Mouse (Mus musculus): ENCODE measurements around the gene Dhx30. TPM values are rescaled to one million over a fixed set of nuclear protein-coding genes. Genes with fewer than 3 reads are reported as not detected.

The Dhx30 gene
- polyA plus RNA-seq, 2 experiments = 24.9 to 27.4 TPM

- no peak for ATAC-seq (ENCODE audit: insufficient read depth)
- 73% methylated on average over 2 of the region's 2 CpGs for WGBS (ENCODE audit: insufficient replicate concordance)
- Histone ChIP-seq H3K4me1 (replicated peaks; ENCODE audit: control insufficient read depth in 2 of 2, insufficient read depth in 2 of 2, low read length in 1 of 2) (no peaks in the 10 kb centered on the region), H3K27ac (no peak overlapping the region), H3K4me2 (ENCODE audit: low read depth) (no peak overlapping the region), H3K27me3 (ENCODE audit: control insufficient read depth, insufficient read depth, low read length) (no peaks in the 10 kb centered on the region), H3K4me3 (ENCODE audit: insufficient read depth in 1 of 2, low read depth in 2 of 2, low read length in 2 of 2) (no peak overlapping the region), H3K9me3 (ENCODE audit: control insufficient read depth, low read length) (no peaks in the 10 kb centered on the region), H3K36me3 (replicated peaks; ENCODE audit: control insufficient read depth, insufficient read depth, low read depth) (no peaks in the 10 kb centered on the region), H3K9ac (replicated peaks) (no peak overlapping the region)
- no peak for DNase-seq (ENCODE audit: low read depth in 3 of 3, low spot score in 3 of 3)
- no peak for TF ChIP-seq CTCF (IDR thresholded peaks at IDR 0.05; ENCODE audit: low read depth)
- TF ChIP-seq EP300 (IDR thresholded peaks at IDR 0.05; ENCODE audit: low read depth) = no peak
These were observed 56.9 kb downstream of the Dhx30 start for GRCm38 (mm10) chr9:110060761-110061160.

GRCm38 (mm10) chr9:110057200-110057599 lies 60.4 kb downstream of the Dhx30 start:
- 63% methylated on average over 1 of the region's 1 CpGs for WGBS (ENCODE audit: insufficient replicate concordance)

GRCm38 (mm10) chr9:110054781-110055180 lies 62.8 kb downstream of the Dhx30 start:
- no peak for DNase-seq (ENCODE audit: low read depth in 3 of 3, low spot score in 3 of 3)
- no peak overlapping the region for H3K9ac ChIP-seq (replicated peaks)
- no peak overlapping the region for H3K4me2 ChIP-seq (ENCODE audit: low read depth)
- no peak overlapping the region for H3K4me3 ChIP-seq (ENCODE audit: insufficient read depth in 1 of 2, low read depth in 2 of 2, low read length in 2 of 2)
- H3K4me1 ChIP-seq (replicated peaks; ENCODE audit: control insufficient read depth in 2 of 2, insufficient read depth in 2 of 2, low read length in 1 of 2) = no peaks in the 10 kb centered on the region
- no peaks in the 10 kb centered on the region for H3K9me3 ChIP-seq (ENCODE audit: control insufficient read depth, low read length)
- H3K27me3 ChIP-seq (ENCODE audit: control insufficient read depth, insufficient read depth, low read length) = no peaks in the 10 kb centered on the region
- 53% methylated on average over 3 of the region's 3 CpGs for WGBS (ENCODE audit: insufficient replicate concordance)
- TF ChIP-seq EP300 (IDR thresholded peaks at IDR 0.05; ENCODE audit: low read depth) (no peak), CTCF (IDR thresholded peaks at IDR 0.05; ENCODE audit: low read depth) (no peak)
- H3K36me3 ChIP-seq (replicated peaks; ENCODE audit: control insufficient read depth, insufficient read depth, low read depth) = no peaks in the 10 kb centered on the region
- no peak for ATAC-seq (ENCODE audit: insufficient read depth)
- H3K27ac ChIP-seq = no peak overlapping the region

More at GRCm38 (mm10) chr9:110057200-110057599, 60.4 kb downstream of the Dhx30 start:
- H3K9me3 ChIP-seq (ENCODE audit: control insufficient read depth, low read length) = no peaks in the 10 kb centered on the region
- no peak overlapping the region for H3K9ac ChIP-seq (replicated peaks)
- no peaks in the 10 kb centered on the region for H3K36me3 ChIP-seq (replicated peaks; ENCODE audit: control insufficient read depth, insufficient read depth, low read depth)
- TF ChIP-seq EP300 (IDR thresholded peaks at IDR 0.05; ENCODE audit: low read depth) (no peak), CTCF (IDR thresholded peaks at IDR 0.05; ENCODE audit: low read depth) (no peak)
- H3K4me2 ChIP-seq (ENCODE audit: low read depth) = no peak overlapping the region
- no peaks in the 10 kb centered on the region for H3K4me1 ChIP-seq (replicated peaks; ENCODE audit: control insufficient read depth in 2 of 2, insufficient read depth in 2 of 2, low read length in 1 of 2)
- DNase-seq (ENCODE audit: low read depth in 3 of 3, low spot score in 3 of 3) = no peak
- H3K27ac ChIP-seq = no peak overlapping the region
- no peak for ATAC-seq (ENCODE audit: insufficient read depth)
- H3K27me3 ChIP-seq (ENCODE audit: control insufficient read depth, insufficient read depth, low read length) = no peaks in the 10 kb centered on the region
- no peak overlapping the region for H3K4me3 ChIP-seq (ENCODE audit: insufficient read depth in 1 of 2, low read depth in 2 of 2, low read length in 2 of 2)

GRCm38 (mm10) chr9:110054080-110054421 lies 63.6 kb downstream of the Dhx30 start:
- DNase-seq (ENCODE audit: low read depth in 3 of 3, low spot score in 3 of 3) (no peak), ATAC-seq (ENCODE audit: insufficient read depth) (no peak)
- Histone ChIP-seq H3K9me3 (ENCODE audit: control insufficient read depth, low read length) (no peaks in the 10 kb centered on the region), H3K4me1 (replicated peaks; ENCODE audit: control insufficient read depth in 2 of 2, insufficient read depth in 2 of 2, low read length in 1 of 2) (no peaks in the 10 kb centered on the region), H3K27ac (no peak overlapping the region), H3K9ac (replicated peaks) (no peak overlapping the region), H3K36me3 (replicated peaks; ENCODE audit: control insufficient read depth, insufficient read depth, low read depth) (no peaks in the 10 kb centered on the region), H3K4me2 (ENCODE audit: low read depth) (no peak overlapping the region), H3K4me3 (ENCODE audit: insufficient read depth in 1 of 2, low read depth in 2 of 2, low read length in 2 of 2) (no peak overlapping the region), H3K27me3 (ENCODE audit: control insufficient read depth, insufficient read depth, low read length) (no peaks in the 10 kb centered on the region)
- TF ChIP-seq CTCF (IDR thresholded peaks at IDR 0.05; ENCODE audit: low read depth) = no peak
- TF ChIP-seq EP300 (IDR thresholded peaks at IDR 0.05; ENCODE audit: low read depth) = no peak
- 67% methylated on average over 2 of the region's 2 CpGs for WGBS (ENCODE audit: insufficient replicate concordance)

GRCm38 (mm10) chr9:110053305-110054079 lies 64.1 kb downstream of the Dhx30 start:
- ATAC-seq (ENCODE audit: insufficient read depth) = no peak

More at GRCm38 (mm10) chr9:110053305-110054079, 64.1 kb downstream of the Dhx30 start:
- Histone ChIP-seq H3K27me3 (ENCODE audit: control insufficient read depth, insufficient read depth, low read length) (no peaks in the 10 kb centered on the region), H3K36me3 (replicated peaks; ENCODE audit: control insufficient read depth, insufficient read depth, low read depth) (no peaks in the 10 kb centered on the region), H3K9me3 (ENCODE audit: control insufficient read depth, low read length) (no peaks in the 10 kb centered on the region), H3K4me1 (replicated peaks; ENCODE audit: control insufficient read depth in 2 of 2, insufficient read depth in 2 of 2, low read length in 1 of 2) (no peaks in the 10 kb centered on the region), H3K4me2 (ENCODE audit: low read depth) (no peak overlapping the region), H3K27ac (no peak overlapping the region), H3K4me3 (ENCODE audit: insufficient read depth in 1 of 2, low read depth in 2 of 2, low read length in 2 of 2) (no peak overlapping the region), H3K9ac (replicated peaks) (no peak overlapping the region)
- TF ChIP-seq EP300 (IDR thresholded peaks at IDR 0.05; ENCODE audit: low read depth) (no peak), CTCF (IDR thresholded peaks at IDR 0.05; ENCODE audit: low read depth) (no peak)
- 65% methylated on average over 8 of the region's 8 CpGs for WGBS (ENCODE audit: insufficient replicate concordance)
- DNase-seq (ENCODE audit: low read depth in 3 of 3, low spot score in 3 of 3) = no peak
